Mouse (Mus musculus): ENCODE results near the gene Phospho1.

The Phospho1 gene

DNA sequence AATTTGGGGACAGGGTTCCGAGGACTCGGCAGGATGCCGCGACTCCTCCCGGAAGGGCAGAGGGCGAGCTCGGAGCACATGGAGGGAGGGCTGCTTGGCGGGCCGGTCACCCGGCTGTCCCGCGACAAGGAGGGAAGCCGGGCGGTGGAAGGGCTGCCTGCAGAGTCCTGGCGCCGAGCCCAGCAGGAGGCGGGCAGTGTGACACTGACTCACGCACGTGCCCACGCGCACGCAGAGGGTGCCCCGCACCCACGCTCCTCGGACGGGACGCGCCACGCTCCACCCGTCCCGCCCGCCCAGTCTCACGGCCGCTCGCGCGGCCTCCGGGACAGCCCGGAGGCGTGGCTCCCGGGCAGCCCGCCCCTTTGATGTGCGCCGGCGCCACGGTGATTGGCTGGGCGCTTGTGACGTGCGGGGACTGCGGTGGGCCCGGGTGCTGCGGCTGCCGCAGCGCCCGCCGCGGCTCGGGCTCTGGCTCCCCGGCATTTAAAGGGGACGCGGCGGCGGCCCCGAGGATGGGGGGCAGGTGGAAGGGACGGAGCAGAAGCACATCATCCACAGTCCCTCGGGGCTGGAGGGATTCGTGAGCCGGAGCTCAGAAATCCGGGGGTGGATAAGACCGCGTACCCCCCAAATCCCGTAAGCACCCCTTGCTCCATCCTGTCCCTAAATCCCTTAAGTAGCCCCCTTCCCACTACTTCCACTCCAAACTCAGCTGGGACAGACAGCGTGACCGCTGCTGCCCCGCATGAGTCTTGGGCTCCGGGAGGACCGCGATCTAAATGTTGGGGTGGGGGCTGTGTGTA, at the start of gene Phospho1:
Gene Phospho1 (plus strand): TSS at position 429 of the 806 bp plus-strand sequence.
- in situ Hi-C loops (cut with MboI), result loop anchor here (5.0 kb wide), 1 partner anchor 33 kb away; no protein-coding TSS in a partner anchor

DNA sequence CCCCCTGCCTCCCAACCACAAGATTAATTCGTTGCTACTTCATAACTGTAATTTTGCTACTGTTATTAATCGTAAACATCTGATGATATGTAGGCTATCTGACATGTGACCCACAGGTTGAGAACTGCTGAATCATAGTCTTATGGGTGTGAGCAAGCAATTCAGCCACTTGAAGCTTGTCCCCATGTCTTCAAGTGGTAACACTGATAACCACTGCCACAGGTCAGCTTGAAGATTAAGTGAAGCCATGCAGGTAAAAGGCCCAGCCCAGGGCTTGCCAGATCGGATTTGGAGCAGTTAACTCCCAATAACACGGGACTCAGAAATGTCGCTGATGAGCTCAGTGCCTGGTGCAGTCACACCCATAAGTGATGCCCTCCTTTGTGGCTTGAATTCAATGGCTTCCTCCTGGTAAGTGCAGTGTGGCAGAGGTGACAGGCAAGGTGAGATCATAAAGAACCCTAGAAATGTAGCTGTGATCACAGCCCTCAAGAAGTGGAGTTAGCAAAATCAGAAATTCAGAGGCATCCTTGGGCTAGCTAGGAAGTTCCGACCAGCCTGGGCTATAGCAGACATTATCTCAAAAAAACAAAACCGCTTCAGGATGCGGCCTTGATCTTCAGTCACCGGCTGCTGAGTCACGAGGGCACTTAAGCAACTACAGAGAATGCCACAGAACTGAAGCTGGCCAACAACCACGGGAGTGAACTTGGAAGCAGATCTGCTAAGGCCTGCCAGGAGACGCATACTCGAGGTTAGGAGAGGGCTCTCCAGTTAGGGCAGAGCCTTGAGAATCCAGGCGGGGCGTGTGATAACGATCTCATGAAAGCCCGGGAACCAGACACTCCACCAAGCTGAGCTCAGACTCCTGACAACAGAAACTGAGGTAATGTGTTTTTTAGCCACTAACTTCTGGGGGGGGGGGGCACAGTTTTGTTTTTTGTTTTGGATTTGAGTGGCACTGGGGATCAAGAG, 46.7 kb upstream of the Phospho1 start:
- in situ Hi-C loops (cut with MboI), result no loop called here

DNA sequence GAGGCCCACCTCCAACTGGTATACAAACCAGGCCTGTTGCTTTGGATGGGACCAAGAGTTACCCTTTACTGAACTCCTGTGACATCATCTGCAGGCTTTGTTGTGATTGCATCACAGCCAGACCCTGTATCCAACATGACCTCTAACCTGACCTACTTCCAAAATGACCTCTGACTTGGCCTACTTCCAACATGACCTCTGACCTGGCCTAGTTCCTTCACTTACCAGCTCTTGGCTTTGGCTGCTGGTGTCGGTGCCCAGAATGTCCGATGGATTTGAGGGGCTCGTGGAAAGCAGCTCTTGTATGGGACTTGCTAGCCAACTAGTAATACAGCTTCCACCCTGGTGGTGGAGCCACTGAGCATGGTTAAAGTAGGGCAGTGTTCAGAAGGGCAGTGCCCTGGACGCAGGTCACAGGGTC, 45.5 kb upstream of the Phospho1 start:
- in situ Hi-C loops (cut with MboI), result no loop called here

DNA sequence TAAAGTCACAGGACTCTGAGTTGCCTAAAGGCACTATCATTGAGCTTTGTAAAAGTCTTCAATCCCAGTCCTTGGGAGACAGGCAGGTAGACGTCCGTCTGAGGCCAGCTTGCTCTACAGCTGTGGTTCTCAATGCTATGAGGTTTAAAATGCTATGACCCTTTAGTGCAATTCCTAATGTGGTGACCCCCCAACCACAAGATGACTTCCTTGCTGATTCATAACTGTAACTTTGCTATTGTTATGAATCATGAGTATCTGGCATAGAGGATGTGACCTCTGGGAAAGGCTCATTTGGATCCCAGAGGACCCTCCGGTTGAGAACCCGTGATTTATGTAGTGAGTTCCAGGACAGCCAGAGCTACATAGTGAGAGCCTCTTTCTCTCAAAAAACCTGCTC, 44.9 kb upstream of the Phospho1 start:
- in situ Hi-C loops (cut with MboI), result no loop called here

DNA sequence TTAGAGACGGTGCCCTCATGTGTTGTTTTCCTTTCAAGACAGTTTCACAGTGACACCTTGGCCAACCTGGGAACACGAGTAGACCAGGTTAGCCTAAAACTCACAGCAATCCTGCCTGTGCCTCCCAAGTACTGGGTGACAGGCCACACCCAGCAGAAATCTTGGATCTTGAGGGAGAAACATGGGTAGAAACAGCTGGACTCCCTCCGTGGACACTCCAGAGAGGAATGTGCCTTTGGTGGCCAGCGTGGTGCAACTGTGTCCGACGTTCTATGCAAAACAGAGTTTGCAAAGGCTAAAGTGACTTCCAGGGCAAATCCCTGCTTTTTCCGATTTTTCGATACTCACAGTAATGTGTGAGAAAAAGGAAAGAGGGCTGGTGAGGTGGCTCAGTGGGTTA, 43.8 kb upstream of the Phospho1 start:
- in situ Hi-C loops (cut with MboI), result no loop called here

DNA sequence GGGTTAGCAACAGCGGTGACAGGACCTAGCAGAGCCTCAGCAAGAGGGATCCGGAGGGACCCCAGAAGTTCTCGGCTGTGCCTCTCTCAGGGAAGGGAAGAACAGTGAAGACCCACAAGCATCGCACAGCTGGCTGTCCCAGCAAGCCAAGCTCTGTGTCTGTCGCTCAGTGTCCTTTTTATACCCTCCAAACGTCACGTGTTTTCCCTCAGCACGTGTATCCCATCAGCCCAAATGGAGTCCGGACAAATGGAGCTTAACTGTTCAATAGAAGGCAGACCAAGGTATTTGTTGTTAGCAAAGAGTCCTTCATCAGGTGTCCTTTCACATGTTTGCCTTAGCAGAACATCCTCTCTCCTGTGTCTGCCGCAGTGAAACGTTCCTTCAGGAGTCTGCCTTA, 42.7 kb upstream of the Phospho1 start:
- in situ Hi-C loops (cut with MboI), result no loop called here

DNA sequence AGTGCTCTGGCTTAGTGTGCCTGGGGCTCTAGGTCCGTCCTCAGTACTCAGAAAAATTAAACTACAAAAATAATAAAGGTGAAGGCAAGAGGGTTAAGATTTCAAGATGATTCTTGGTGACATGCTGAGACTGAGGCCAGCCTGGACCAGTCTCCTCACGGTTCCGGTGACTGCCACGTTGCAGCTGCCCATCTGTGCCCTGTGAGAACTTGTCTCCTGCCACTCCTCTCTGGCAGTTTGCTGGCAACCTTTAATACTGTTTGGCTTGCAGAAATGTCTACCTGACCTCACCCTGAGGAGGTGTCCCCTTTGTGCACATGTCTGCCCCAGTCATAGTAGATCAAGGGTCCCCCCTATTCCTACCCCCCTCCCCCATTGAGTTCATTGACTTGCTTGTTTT, 40.8 kb upstream of the Phospho1 start:
- in situ Hi-C loops (cut with MboI), result no loop called here

DNA sequence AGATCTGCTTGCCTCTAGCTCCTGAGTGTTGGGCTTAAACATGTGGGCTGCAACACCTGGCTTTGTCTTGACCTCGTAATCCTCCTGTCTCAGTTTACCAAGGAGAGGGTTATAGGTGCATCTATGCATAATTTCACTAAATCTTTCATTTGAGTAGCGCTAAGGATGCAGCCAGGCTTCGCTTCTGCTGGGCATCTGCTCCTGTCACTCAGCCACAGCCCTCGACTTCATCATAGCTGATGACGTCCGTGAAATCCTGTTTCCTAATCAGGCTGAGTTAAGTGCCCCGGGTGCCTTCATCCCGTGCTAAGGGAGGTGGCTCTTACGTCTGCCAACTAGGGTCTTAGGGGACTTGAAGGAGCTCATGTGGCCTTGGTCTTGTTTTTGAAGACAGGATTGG, 40.3 kb upstream of the Phospho1 start:
- in situ Hi-C loops (cut with MboI), result no loop called here

DNA sequence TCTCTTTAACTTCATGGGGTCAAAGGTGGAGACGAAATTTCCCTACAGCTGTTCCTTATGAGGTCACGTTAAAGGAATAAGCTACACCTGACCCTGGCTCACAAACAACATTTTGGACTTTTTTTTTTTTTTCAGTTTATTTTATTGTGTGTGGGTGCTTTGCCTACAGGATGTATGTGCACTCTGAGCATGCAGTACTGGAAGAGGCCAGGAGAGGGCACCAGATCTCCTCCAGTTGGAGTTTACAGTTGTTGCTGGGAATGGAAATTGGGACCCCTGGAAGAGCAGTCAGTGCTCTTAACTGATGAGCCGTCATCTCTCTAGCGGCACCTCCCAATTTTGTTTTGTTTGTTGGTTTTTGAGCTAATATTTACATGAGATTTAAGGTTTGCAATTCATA, 38.6 kb upstream of the Phospho1 start:
- in situ Hi-C loops (cut with MboI), result no loop called here

DNA sequence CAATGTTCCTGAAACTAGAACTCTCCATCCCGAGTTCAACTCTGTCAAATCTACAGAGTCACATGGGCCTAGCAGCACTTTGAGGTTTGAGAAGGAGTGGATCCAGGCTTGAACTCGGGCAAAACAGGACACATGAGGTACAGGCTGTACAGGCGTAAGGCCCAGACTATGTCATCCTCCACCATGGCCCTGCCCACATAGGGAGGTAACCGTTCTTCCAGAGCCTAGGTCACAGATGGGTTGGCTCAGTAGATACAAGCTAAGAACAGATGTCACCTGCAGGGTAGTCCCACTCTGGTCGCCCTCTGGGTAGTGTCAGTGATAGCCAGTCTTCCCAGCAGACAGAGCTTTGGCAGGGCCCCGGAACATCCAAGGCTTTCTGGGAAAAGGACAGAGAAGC, 37.8 kb upstream of the Phospho1 start:
- in situ Hi-C loops (cut with MboI), result no loop called here

GRCm38 (mm10) chr11:95789451-95789891, 34.8 kb upstream of the Phospho1 start:
- in situ Hi-C loops (cut with MboI), result no loop called here

DNA sequence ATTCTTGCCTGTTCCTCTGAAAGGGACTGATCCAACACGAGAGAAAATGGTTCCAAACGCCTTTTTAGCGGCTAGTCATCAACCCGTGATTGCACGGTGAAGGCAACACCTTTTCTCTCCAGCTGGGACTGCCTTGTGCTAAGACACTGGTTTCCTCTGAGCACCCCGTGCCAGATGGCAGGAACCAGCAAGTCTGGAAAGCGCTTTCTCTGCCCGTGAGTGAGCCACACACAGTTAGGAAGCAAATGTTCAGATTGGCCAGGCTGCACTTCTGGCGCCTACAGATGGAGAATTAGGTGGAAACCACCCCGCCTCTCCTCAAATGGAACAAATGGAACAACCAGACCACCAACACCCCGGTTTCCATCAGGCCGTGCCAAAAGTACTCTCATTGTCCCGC, 32.5 kb upstream of the Phospho1 start:
- in situ Hi-C loops (cut with MboI), result no loop called here

DNA sequence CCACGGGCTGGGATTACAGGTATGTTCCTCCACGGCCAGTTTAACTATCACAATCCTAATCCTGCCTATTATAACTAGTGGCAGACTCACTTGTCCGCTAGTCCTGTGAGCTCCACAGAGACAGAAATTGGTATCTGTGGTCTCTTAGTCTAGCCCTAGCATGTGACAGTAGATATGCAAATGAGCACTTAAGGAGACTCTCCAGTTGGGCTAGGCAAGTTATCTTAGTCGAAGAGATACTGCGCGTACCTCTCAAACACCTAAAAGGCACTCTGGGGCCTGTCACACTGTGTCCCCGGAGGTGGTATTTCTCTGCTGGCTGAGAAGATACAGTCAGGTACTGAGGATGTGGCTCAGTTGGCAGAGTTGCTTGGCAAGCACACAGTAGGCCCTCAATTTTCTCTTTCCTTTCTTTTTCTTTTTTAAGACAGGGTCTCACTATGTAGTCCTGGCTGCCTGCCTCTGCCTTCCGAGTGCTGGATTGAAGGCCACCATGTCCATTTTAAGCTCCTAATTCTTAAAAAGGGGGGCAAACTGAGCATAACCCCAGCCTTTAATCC, 31.3 kb upstream of the Phospho1 start:
- in situ Hi-C loops (cut with MboI), result no loop called here

DNA sequence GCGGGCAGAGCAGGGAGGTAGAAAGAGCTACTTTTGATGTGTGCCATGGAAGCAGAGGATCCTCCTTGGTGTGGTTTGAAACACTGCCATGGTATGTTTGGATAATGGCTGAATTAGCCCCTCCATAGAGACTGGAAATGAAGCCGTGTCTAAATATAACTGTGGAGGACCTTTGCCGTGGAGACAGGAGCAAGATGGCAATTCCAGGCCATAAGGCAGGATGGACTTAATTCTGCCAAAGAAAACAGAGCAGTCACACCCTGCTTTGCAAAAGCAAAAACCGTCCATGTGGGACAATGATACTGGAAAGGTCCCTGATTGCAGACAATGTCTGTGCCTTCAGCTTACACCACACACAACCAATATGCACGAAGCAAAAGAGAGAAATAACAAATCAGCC, 30.1 kb upstream of the Phospho1 start:
- in situ Hi-C loops (cut with MboI), result no loop called here

GRCm38 (mm10) chr11:95795582-95795981, 28.7 kb upstream of the Phospho1 start:
- in situ Hi-C loops (cut with MboI), result no loop called here

GRCm38 (mm10) chr11:95805010-95805409, 19.3 kb upstream of the Phospho1 start:
- in situ Hi-C loops (cut with MboI), result no loop called here

GRCm38 (mm10) chr11:95805527-95805926, 18.8 kb upstream of the Phospho1 start:
- in situ Hi-C loops (cut with MboI), result no loop called here

DNA sequence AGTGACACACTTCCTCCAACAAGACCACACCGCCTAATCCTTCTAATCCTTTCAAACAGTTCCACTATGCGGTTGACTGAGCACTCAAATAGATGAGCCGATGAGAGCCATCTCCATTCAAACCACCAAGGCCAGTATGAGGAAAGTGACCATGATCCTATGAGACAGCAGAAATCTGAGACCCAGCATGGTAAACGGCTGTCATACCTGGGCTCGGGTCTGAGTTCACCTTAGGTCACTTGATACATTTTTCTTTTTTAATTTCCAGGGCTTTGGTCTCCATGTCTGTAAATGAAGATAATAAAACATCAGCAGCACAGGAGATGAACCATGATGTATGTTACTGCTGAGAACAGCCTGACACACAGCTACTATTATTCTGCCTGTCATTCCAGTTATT, 16.4 kb upstream of the Phospho1 start:
- in situ Hi-C loops (cut with MboI), result no loop called here

GRCm38 (mm10) chr11:95808448-95809011, 15.8 kb upstream of the Phospho1 start:
- in situ Hi-C loops (cut with MboI), result no loop called here

DNA sequence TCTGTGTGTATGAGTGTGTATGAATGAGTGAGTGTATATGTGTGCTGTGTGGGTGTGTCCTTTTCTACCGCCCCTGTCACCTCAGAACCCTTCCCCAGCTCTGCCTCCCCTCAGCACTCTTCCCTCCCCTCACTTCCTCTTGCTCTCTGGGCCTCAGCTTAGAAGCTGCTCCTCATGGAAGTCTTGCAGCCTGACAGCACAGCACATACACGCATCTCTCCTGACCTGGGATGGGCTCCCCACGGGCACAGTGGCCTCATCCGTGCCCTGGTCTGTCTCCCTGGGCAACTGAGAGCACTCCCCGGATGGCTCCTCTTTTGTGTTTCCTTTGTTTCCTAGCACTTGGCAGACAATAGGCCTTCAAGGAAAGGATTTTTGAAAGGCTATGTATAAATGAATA, 14.7 kb upstream of the Phospho1 start:
- in situ Hi-C loops (cut with MboI), result no loop called here

GRCm38 (mm10) chr11:95810828-95811227, 13.5 kb upstream of the Phospho1 start:
- in situ Hi-C loops (cut with MboI), result no loop called here

DNA sequence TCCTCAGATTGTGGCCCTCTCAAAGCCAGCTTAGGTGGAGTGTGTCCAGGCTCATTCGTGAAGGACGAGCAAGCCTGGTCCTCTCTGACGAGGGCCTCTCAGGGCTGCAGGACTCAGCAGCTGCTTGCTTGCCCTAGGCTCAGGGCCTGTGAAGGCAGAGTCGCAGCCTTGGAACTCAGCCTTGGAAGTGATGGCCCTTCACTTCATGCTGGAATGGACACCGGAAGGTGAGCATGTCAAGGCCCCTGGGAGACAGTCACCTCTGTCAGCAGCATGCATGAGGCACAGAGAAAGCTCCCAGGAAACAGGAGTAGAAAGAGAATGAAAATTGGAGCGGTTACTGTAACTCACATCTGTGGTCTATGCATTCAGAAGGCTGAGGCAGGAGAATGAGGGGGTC, 12.6 kb upstream of the Phospho1 start:
- in situ Hi-C loops (cut with MboI), result no loop called here

Measured in mature B cell (primary cell).